Mouse (Mus musculus): Measurements from ENCODE around the gene 6430548M08Rik. TPM values are rescaled to one million over a fixed set of nuclear protein-coding genes. Genes with fewer than 3 reads are reported as not detected.

Gene 6430548M08Rik
- polyA plus RNA-seq, 1 experiment from 2014 or later = 4.4 TPM

- Histone ChIP-seq H3K4me1 (ENCODE audit: control insufficient read depth, low read depth, low read length) (no peaks in the 10 kb centered on the region), H3K27ac (ENCODE audit: low read length) (no peak overlapping the region), H3K4me2 (ENCODE audit: low read depth, low read length) (no peak overlapping the region), H3K4me3 (ENCODE audit: low read depth, low read length) (no peak overlapping the region), H3K9me3 (replicated peaks; ENCODE audit: control insufficient read depth, low read length) (no peaks in the 10 kb centered on the region), H3K9ac (ENCODE audit: low read depth, low read length) (no peak overlapping the region), H3K27me3 (ENCODE audit: control insufficient read depth, insufficient read depth, low read depth, low read length) (no peaks in the 10 kb centered on the region), H3K36me3 (ENCODE audit: control insufficient read depth, insufficient read depth) (no peaks in the 10 kb centered on the region)
- no peak for ATAC-seq (ENCODE audit: low read depth)
- WGBS (ENCODE audit: insufficient replicate concordance) = 58% methylated on average over 15 of the region's 15 CpGs
These were observed 30.1 kb downstream of the 6430548M08Rik start for GRCm38 (mm10) chr8:120143911-120144651.

- H3K4me1 ChIP-seq (ENCODE audit: control insufficient read depth, low read depth, low read length) = no peaks in the 10 kb centered on the region
- 31% methylated on average over 12 of the region's 12 CpGs for WGBS (ENCODE audit: insufficient replicate concordance)
These were observed 30.8 kb downstream of the 6430548M08Rik start for GRCm38 (mm10) chr8:120144652-120145301.

GRCm38 (mm10) chr8:120146051-120146450, 32.1 kb downstream of the 6430548M08Rik start:
- no peaks in the 10 kb centered on the region for H3K4me1 ChIP-seq (ENCODE audit: control insufficient read depth, low read depth, low read length)
- H3K27ac ChIP-seq (ENCODE audit: low read length) = no peak overlapping the region
- no peaks in the 10 kb centered on the region for H3K9me3 ChIP-seq (replicated peaks; ENCODE audit: control insufficient read depth, low read length)
- H3K36me3 ChIP-seq (ENCODE audit: control insufficient read depth, insufficient read depth) = no peaks in the 10 kb centered on the region
- WGBS (ENCODE audit: insufficient replicate concordance) = 57% methylated on average over 1 of the region's 1 CpGs
- ATAC-seq (ENCODE audit: low read depth) = no peak
- no peak overlapping the region for H3K9ac ChIP-seq (ENCODE audit: low read depth, low read length)
- no peak overlapping the region for H3K4me2 ChIP-seq (ENCODE audit: low read depth, low read length)
- H3K4me3 ChIP-seq (ENCODE audit: low read depth, low read length) = no peak overlapping the region
- H3K27me3 ChIP-seq (ENCODE audit: control insufficient read depth, insufficient read depth, low read depth, low read length) = no peaks in the 10 kb centered on the region

More at GRCm38 (mm10) chr8:120144652-120145301, 30.8 kb downstream of the 6430548M08Rik start:
- H3K27me3 ChIP-seq (ENCODE audit: control insufficient read depth, insufficient read depth, low read depth, low read length) = no peaks in the 10 kb centered on the region
- H3K4me3 ChIP-seq (ENCODE audit: low read depth, low read length) = no peak overlapping the region
- no peak overlapping the region for H3K4me2 ChIP-seq (ENCODE audit: low read depth, low read length)
- no peaks in the 10 kb centered on the region for H3K36me3 ChIP-seq (ENCODE audit: control insufficient read depth, insufficient read depth)
- no peak overlapping the region for H3K9ac ChIP-seq (ENCODE audit: low read depth, low read length)
- H3K9me3 ChIP-seq (replicated peaks; ENCODE audit: control insufficient read depth, low read length) = no peaks in the 10 kb centered on the region
- ATAC-seq (ENCODE audit: low read depth) = no peak
- H3K27ac ChIP-seq (ENCODE audit: low read length) = no peak overlapping the region

GRCm38 (mm10) chr8:120150028-120150427, 36.1 kb downstream of the 6430548M08Rik start:
- Histone ChIP-seq H3K9me3 (replicated peaks; ENCODE audit: control insufficient read depth, low read length) (no peaks in the 10 kb centered on the region), H3K4me3 (ENCODE audit: low read depth, low read length) (no peak overlapping the region), H3K27ac (ENCODE audit: low read length) (no peak overlapping the region), H3K9ac (ENCODE audit: low read depth, low read length) (no peak overlapping the region), H3K4me2 (ENCODE audit: low read depth, low read length) (no peak overlapping the region), H3K27me3 (ENCODE audit: control insufficient read depth, insufficient read depth, low read depth, low read length) (no peaks in the 10 kb centered on the region), H3K4me1 (ENCODE audit: control insufficient read depth, low read depth, low read length) (no peaks in the 10 kb centered on the region), H3K36me3 (ENCODE audit: control insufficient read depth, insufficient read depth) (no peaks in the 10 kb centered on the region)
- WGBS (ENCODE audit: insufficient replicate concordance) = 33% methylated on average over 12 of the region's 12 CpGs
- no peak for ATAC-seq (ENCODE audit: low read depth)

GRCm38 (mm10) chr8:120151151-120151550, 37.2 kb downstream of the 6430548M08Rik start:
- no peak for ATAC-seq (ENCODE audit: low read depth)
- Histone ChIP-seq H3K4me3 (ENCODE audit: low read depth, low read length) (no peak overlapping the region), H3K27me3 (ENCODE audit: control insufficient read depth, insufficient read depth, low read depth, low read length) (no peaks in the 10 kb centered on the region), H3K27ac (ENCODE audit: low read length) (no peak overlapping the region), H3K4me1 (ENCODE audit: control insufficient read depth, low read depth, low read length) (no peaks in the 10 kb centered on the region), H3K36me3 (ENCODE audit: control insufficient read depth, insufficient read depth) (no peaks in the 10 kb centered on the region), H3K9ac (ENCODE audit: low read depth, low read length) (no peak overlapping the region), H3K9me3 (replicated peaks; ENCODE audit: control insufficient read depth, low read length) (no peaks in the 10 kb centered on the region), H3K4me2 (ENCODE audit: low read depth, low read length) (no peak overlapping the region)
- 55% methylated on average over 9 of the region's 9 CpGs for WGBS (ENCODE audit: insufficient replicate concordance)

GRCm38 (mm10) chr8:120152636-120153035, 38.7 kb downstream of the 6430548M08Rik start:
- Histone ChIP-seq H3K9me3 (replicated peaks; ENCODE audit: control insufficient read depth, low read length) (no peaks in the 10 kb centered on the region), H3K4me2 (ENCODE audit: low read depth, low read length) (no peak overlapping the region), H3K4me3 (ENCODE audit: low read depth, low read length) (no peak overlapping the region), H3K36me3 (ENCODE audit: control insufficient read depth, insufficient read depth) (no peaks in the 10 kb centered on the region), H3K4me1 (ENCODE audit: control insufficient read depth, low read depth, low read length) (no peaks in the 10 kb centered on the region), H3K27me3 (ENCODE audit: control insufficient read depth, insufficient read depth, low read depth, low read length) (no peaks in the 10 kb centered on the region), H3K9ac (ENCODE audit: low read depth, low read length) (no peak overlapping the region), H3K27ac (ENCODE audit: low read length) (no peak overlapping the region)
- 16% methylated on average over 7 of the region's 7 CpGs for WGBS (ENCODE audit: insufficient replicate concordance)
- 0 out of 2 replicates have a peak, but pooled peaks have one; percentile 47 for ATAC-seq (ENCODE audit: low read depth)

GRCm38 (mm10) chr8:120160366-120160765, 46.4 kb downstream of the 6430548M08Rik start:
- Histone ChIP-seq H3K4me1 (ENCODE audit: control insufficient read depth, low read depth, low read length) (no peaks in the 10 kb centered on the region), H3K27ac (ENCODE audit: low read length) (no peak overlapping the region), H3K36me3 (ENCODE audit: control insufficient read depth, insufficient read depth) (no peaks in the 10 kb centered on the region), H3K4me3 (ENCODE audit: low read depth, low read length) (no peak overlapping the region), H3K27me3 (ENCODE audit: control insufficient read depth, insufficient read depth, low read depth, low read length) (no peaks in the 10 kb centered on the region), H3K9me3 (replicated peaks; ENCODE audit: control insufficient read depth, low read length) (no peaks in the 10 kb centered on the region), H3K4me2 (ENCODE audit: low read depth, low read length) (no peak overlapping the region), H3K9ac (ENCODE audit: low read depth, low read length) (no peak overlapping the region)
- 64% methylated on average over 8 of the region's 8 CpGs for WGBS (ENCODE audit: insufficient replicate concordance)
- no peak for ATAC-seq (ENCODE audit: low read depth)

GRCm38 (mm10) chr8:120161658-120162403, 47.9 kb downstream of the 6430548M08Rik start:
- no peak overlapping the region for H3K27ac ChIP-seq (ENCODE audit: low read length)
- no peaks in the 10 kb centered on the region for H3K36me3 ChIP-seq (ENCODE audit: control insufficient read depth, insufficient read depth)
- WGBS (ENCODE audit: insufficient replicate concordance) = 66% methylated on average over 16 of the region's 16 CpGs
- H3K9me3 ChIP-seq (replicated peaks; ENCODE audit: control insufficient read depth, low read length) = no peaks in the 10 kb centered on the region
- H3K9ac ChIP-seq (ENCODE audit: low read depth, low read length) = no peak overlapping the region
- no peak overlapping the region for H3K4me2 ChIP-seq (ENCODE audit: low read depth, low read length)
- H3K4me1 ChIP-seq (ENCODE audit: control insufficient read depth, low read depth, low read length) = no peaks in the 10 kb centered on the region
- no peak overlapping the region for H3K4me3 ChIP-seq (ENCODE audit: low read depth, low read length)
- no peaks in the 10 kb centered on the region for H3K27me3 ChIP-seq (ENCODE audit: control insufficient read depth, insufficient read depth, low read depth, low read length)
- no peak for ATAC-seq (ENCODE audit: low read depth)

- H3K4me3 ChIP-seq (ENCODE audit: low read depth, low read length) = no peak overlapping the region
- no peak overlapping the region for H3K9ac ChIP-seq (ENCODE audit: low read depth, low read length)
- no peaks in the 10 kb centered on the region for H3K4me1 ChIP-seq (ENCODE audit: control insufficient read depth, low read depth, low read length)
- 40% methylated on average over 5 of the region's 5 CpGs for WGBS (ENCODE audit: insufficient replicate concordance)
- no peak for ATAC-seq (ENCODE audit: low read depth)
- no peaks in the 10 kb centered on the region for H3K27me3 ChIP-seq (ENCODE audit: control insufficient read depth, insufficient read depth, low read depth, low read length)
- H3K4me2 ChIP-seq (ENCODE audit: low read depth, low read length) = no peak overlapping the region
- no peaks in the 10 kb centered on the region for H3K36me3 ChIP-seq (ENCODE audit: control insufficient read depth, insufficient read depth)
- no peaks in the 10 kb centered on the region for H3K9me3 ChIP-seq (replicated peaks; ENCODE audit: control insufficient read depth, low read length)
- no peak overlapping the region for H3K27ac ChIP-seq (ENCODE audit: low read length)
These were observed 48.4 kb downstream of the 6430548M08Rik start for GRCm38 (mm10) chr8:120162404-120162752.

All from liver, embryonic 16.5 days (tissue).